Mouse (Mus musculus) hindbrain, embryonic 15.5 days (tissue): ENCODE results near the gene Ptpn11. TPM values are rescaled to one million over a fixed set of nuclear protein-coding genes. Genes with fewer than 3 reads are reported as not detected.

Source experiments
- ATAC-seq: fragments of 200-750 bp; cut with Nextera tagmentation; 2 replicates; pipeline ENCODE4 v1.8.0; 2017; ENCODE audit warnings: low read depth, moderate number of reproducible peaks, moderate TSS enrichment; ENCODE audit not compliant: low FRiP score
- H3K27ac ChIP-seq: fragments of 300-500 bp; sonication (generic); replicated peaks from 2 replicates; pipeline ENCODE4 v1.5.1; 2015; ENCODE audit warnings: mild to moderate bottlenecking, inconsistent platforms
- H3K27me3 ChIP-seq: fragments of 300-500 bp; sonication (generic); 2 replicates; pipeline ENCODE4 v1.6.1; 2015; ENCODE audit warnings: control low read depth, inconsistent platforms
- H3K36me3 ChIP-seq: fragments of 300-500 bp; sonication (generic); 2 replicates; pipeline ENCODE4 v1.6.1; 2015; ENCODE audit warnings: control low read depth, inconsistent platforms
- H3K4me1 ChIP-seq: fragments of 300-500 bp; sonication (generic); replicated peaks from 2 replicates; pipeline ENCODE4 v1.6.1; 2015; ENCODE audit warnings: control low read depth, inconsistent platforms
- H3K4me2 ChIP-seq: fragments of 300-500 bp; sonication (generic); 2 replicates; pipeline ENCODE4 v1.6.1; 2015; ENCODE audit warnings: moderate library complexity, mild to moderate bottlenecking, inconsistent platforms
- H3K4me3 ChIP-seq: fragments of 300-500 bp; sonication (generic); 2 replicates; pipeline ENCODE4 v1.5.1; 2015; ENCODE audit warnings: mild to moderate bottlenecking, inconsistent platforms
- H3K9ac ChIP-seq: fragments of 300-500 bp; sonication (generic); 2 replicates; pipeline ENCODE4 v1.6.1; 2015; ENCODE audit warnings: inconsistent platforms
- H3K9me3 ChIP-seq: fragments of 300-500 bp; sonication (generic); 2 replicates; pipeline ENCODE4 v1.6.1; 2016; ENCODE audit warnings: control low read depth, inconsistent platforms
- WGBS: fragments of 180-500 bp; shearing (Covaris S2); methylation state at CpG from one replicate; pipeline ENCODE4 v1.1.7; 2015; 5-methylcytosine and 5-hydroxymethylcytosine counted together
- polyA plus RNA-seq: library from polyadenylated mRNA; unstranded; fragments of >200 nt; fragmentation: Nextera tagmentation; extraction: Ambion mirVana; gene quantifications from 2 replicates; pipeline ENCODE4 v1.2.1, GENCODE M21; 2015

Gene Ptpn11
- polyA plus RNA-seq, 1 experiment from 2014 or later: 20.0 TPM

- Histone ChIP-seq H3K27me3 (no peaks in the 10 kb centered on the region), H3K4me1 (peaks cover 21% of the 10 kb centered on the region), H3K9me3 (no peaks in the 10 kb centered on the region), H3K4me3 (no peak overlapping the region), H3K4me2 (no peak overlapping the region), H3K9ac (no peak overlapping the region), H3K36me3 (peaks cover 44% of the 10 kb centered on the region), H3K27ac (no peak overlapping the region)
- 71% methylated on average over 7 of the region's 7 CpGs for WGBS
- ATAC-seq: no peak
Observed at GRCm38 (mm10) chr5:121140276-121140675, 50.9 kb downstream of the Ptpn11 start.

- H3K4me2 ChIP-seq: no peak overlapping the region
- H3K36me3 ChIP-seq: peaks cover 53% of the 10 kb centered on the region
- H3K4me3 ChIP-seq: no peak overlapping the region
- WGBS: 96% methylated on average over 8 of the region's 8 CpGs
- H3K27me3 ChIP-seq: no peaks in the 10 kb centered on the region
- H3K9me3 ChIP-seq: no peaks in the 10 kb centered on the region
- H3K27ac ChIP-seq: no peak overlapping the region
- no peak for ATAC-seq
- no peak overlapping the region for H3K9ac ChIP-seq
- H3K4me1 ChIP-seq: peaks cover 4% of the 10 kb centered on the region; the same call in 1 of the 2 replicates
Observed at GRCm38 (mm10) chr5:121137125-121137524, 54.1 kb downstream of the Ptpn11 start.

- H3K27me3 ChIP-seq: no peaks in the 10 kb centered on the region
- WGBS: 90% methylated on average over 3 of the region's 3 CpGs
- no peak overlapping the region for H3K4me3 ChIP-seq
- no peaks in the 10 kb centered on the region for H3K9me3 ChIP-seq
- no peak overlapping the region for H3K27ac ChIP-seq
- peaks cover 28% of the 10 kb centered on the region for H3K36me3 ChIP-seq
- no peak for ATAC-seq
- no peaks in the 10 kb centered on the region for H3K4me1 ChIP-seq
- no peak overlapping the region for H3K4me2 ChIP-seq
- no peak overlapping the region for H3K9ac ChIP-seq
Observed at GRCm38 (mm10) chr5:121131801-121132200, 59.4 kb downstream of the Ptpn11 start.

GRCm38 (mm10) chr5:121129254-121129653, 61.9 kb downstream of the Ptpn11 start:
- no peaks in the 10 kb centered on the region for H3K9me3 ChIP-seq

GRCm38 (mm10) chr5:121126051-121126450, 65.1 kb downstream of the Ptpn11 start:
- no peaks in the 10 kb centered on the region for H3K9me3 ChIP-seq
- peaks cover 7% of the 10 kb centered on the region for H3K4me1 ChIP-seq
- no peak for ATAC-seq
- no peak overlapping the region for H3K27ac ChIP-seq
- 67% methylated on average over 2 of the region's 2 CpGs for WGBS
- H3K27me3 ChIP-seq: no peaks in the 10 kb centered on the region
- no peak overlapping the region for H3K9ac ChIP-seq
- no peak overlapping the region for H3K4me3 ChIP-seq
- H3K4me2 ChIP-seq: no peak overlapping the region
- no peaks in the 10 kb centered on the region for H3K36me3 ChIP-seq

More at GRCm38 (mm10) chr5:121129254-121129653, 61.9 kb downstream of the Ptpn11 start:
- Histone ChIP-seq H3K9ac (no peak overlapping the region), H3K36me3 (peaks cover 16% of the 10 kb centered on the region), H3K4me1 (peaks cover 3% of the 10 kb centered on the region; the same call in 1 of the 2 replicates), H3K27me3 (no peaks in the 10 kb centered on the region), H3K4me3 (no peak overlapping the region), H3K27ac (0 out of 2 replicates have a peak overlapping the region, but pooled peaks have one; percentile 6), H3K4me2 (no peak overlapping the region)
- 90% methylated on average over 5 of the region's 5 CpGs for WGBS
- no peak for ATAC-seq

GRCm38 (mm10) chr5:121125563-121125962, 65.6 kb downstream of the Ptpn11 start:
- no peak overlapping the region for H3K4me3 ChIP-seq
- H3K4me1 ChIP-seq: peaks cover 7% of the 10 kb centered on the region
- H3K27ac ChIP-seq: no peak overlapping the region
- no peak for ATAC-seq
- no peaks in the 10 kb centered on the region for H3K27me3 ChIP-seq
- H3K36me3 ChIP-seq: no peaks in the 10 kb centered on the region
- H3K4me2 ChIP-seq: no peak overlapping the region
- no peak overlapping the region for H3K9ac ChIP-seq
- H3K9me3 ChIP-seq: no peaks in the 10 kb centered on the region
- 93% methylated on average over 14 of the region's 14 CpGs for WGBS

- Histone ChIP-seq H3K27me3 (no peaks in the 10 kb centered on the region), H3K27ac (no peak overlapping the region), H3K36me3 (no peaks in the 10 kb centered on the region), H3K4me2 (no peak overlapping the region), H3K4me3 (no peak overlapping the region), H3K4me1 (peaks cover 12% of the 10 kb centered on the region), H3K9ac (no peak overlapping the region), H3K9me3 (no peaks in the 10 kb centered on the region)
- no peak for ATAC-seq
- 72% methylated on average over 5 of the region's 5 CpGs for WGBS
Observed at GRCm38 (mm10) chr5:121124208-121125185, 66.7 kb downstream of the Ptpn11 start.

GRCm38 (mm10) chr5:121123399-121123798, 67.8 kb downstream of the Ptpn11 start:
- Histone ChIP-seq H3K27me3 (no peaks in the 10 kb centered on the region), H3K4me3 (no peak overlapping the region), H3K36me3 (no peaks in the 10 kb centered on the region), H3K4me1 (peaks cover 13% of the 10 kb centered on the region), H3K4me2 (no peak overlapping the region), H3K9ac (no peak overlapping the region), H3K27ac (no peak overlapping the region; the same call in 1 of the 2 replicates), H3K9me3 (no peaks in the 10 kb centered on the region)
- no peak for ATAC-seq
- WGBS: 45% methylated on average over 5 of the region's 5 CpGs

- Histone ChIP-seq H3K36me3 (no peaks in the 10 kb centered on the region), H3K4me1 (peaks cover 22% of the 10 kb centered on the region), H3K9me3 (no peaks in the 10 kb centered on the region), H3K27ac (no peak overlapping the region), H3K4me3 (no peak overlapping the region), H3K9ac (no peak overlapping the region), H3K27me3 (no peaks in the 10 kb centered on the region), H3K4me2 (no peak overlapping the region)
- 74% methylated on average over 3 of the region's 3 CpGs for WGBS
- no peak for ATAC-seq
Observed at GRCm38 (mm10) chr5:121122577-121122976, 68.6 kb downstream of the Ptpn11 start.

GRCm38 (mm10) chr5:121122036-121122435, 69.2 kb downstream of the Ptpn11 start:
- H3K4me2 ChIP-seq: no peak overlapping the region
- H3K9ac ChIP-seq: no peak overlapping the region
- H3K27ac ChIP-seq: no peak overlapping the region
- no peak overlapping the region for H3K4me3 ChIP-seq
- peaks cover 23% of the 10 kb centered on the region for H3K4me1 ChIP-seq
- H3K36me3 ChIP-seq: no peaks in the 10 kb centered on the region
- H3K9me3 ChIP-seq: no peaks in the 10 kb centered on the region
- WGBS: 98% methylated on average over 3 of the region's 3 CpGs
- ATAC-seq: no peak
- H3K27me3 ChIP-seq: no peaks in the 10 kb centered on the region

GRCm38 (mm10) chr5:121119331-121120034, 71.7 kb downstream of the Ptpn11 start:
- no peak overlapping the region for H3K4me2 ChIP-seq
- H3K9ac ChIP-seq: no peak overlapping the region
- H3K9me3 ChIP-seq: no peaks in the 10 kb centered on the region
- peaks cover 45% of the 10 kb centered on the region for H3K4me1 ChIP-seq
- H3K27me3 ChIP-seq: no peaks in the 10 kb centered on the region
- ATAC-seq: no peak
- no peak overlapping the region for H3K4me3 ChIP-seq
- peak overlapping the region; percentile 4; the same call in 1 of the 2 replicates for H3K27ac ChIP-seq
- 69% methylated on average over 13 of the region's 13 CpGs for WGBS
- no peaks in the 10 kb centered on the region for H3K36me3 ChIP-seq

GRCm38 (mm10) chr5:121118345-121118744, 72.9 kb downstream of the Ptpn11 start:
- no peak overlapping the region for H3K9ac ChIP-seq
- H3K9me3 ChIP-seq: no peaks in the 10 kb centered on the region
- H3K4me3 ChIP-seq: no peak overlapping the region
- H3K4me1 ChIP-seq: peaks cover 54% of the 10 kb centered on the region
- no peak for ATAC-seq
- 68% methylated on average over 4 of the region's 4 CpGs for WGBS
- no peaks in the 10 kb centered on the region for H3K27me3 ChIP-seq
- H3K36me3 ChIP-seq: no peaks in the 10 kb centered on the region
- H3K27ac ChIP-seq: no peak overlapping the region
- H3K4me2 ChIP-seq: no peak overlapping the region
